In genomic region chr11:24208951-24209351, GRCm38 (mm10) we compare ENCODE assay signal across 12 mouse cellular contexts.
DNase-seq lines count a peak whose midpoint lies in the region; ATAC-seq lines count a peak whose summit lies in the region.
"Had no signal": no experiment of that assay in that cellular context is flagged by ENCODE, and none has a peak within 500 bp of the region (broad histone marks: within the 10 kb centered on the region; RNA-seq: fewer than 3 reads in every experiment).

No protein-coding gene starts in this region.

- no peak overlapping the region for H3K4me2 ChIP-seq in heart, embryonic 12.5 days
- no peak overlapping the region for H3K4me2 ChIP-seq in lung, embryonic 15.5 days
- H3K4me2 ChIP-seq in stomach, embryonic 16.5 days (ENCODE audit: low read depth, low read length), result no peak overlapping the region
- H3K4me2 ChIP-seq: neural tube, embryonic 13.5 days had no signal

- H3K9me3 ChIP-seq in heart, embryonic 12.5 days (replicated peaks), result no peaks in the 10 kb centered on the region
- no peaks in the 10 kb centered on the region for H3K9me3 ChIP-seq in lung, embryonic 15.5 days
- no peaks in the 10 kb centered on the region for H3K9me3 ChIP-seq in stomach, embryonic 16.5 days (replicated peaks; ENCODE audit: control insufficient read depth, low read length)
- H3K9me3 ChIP-seq: neural tube, embryonic 13.5 days had no signal

- ATAC-seq in heart, embryonic 12.5 days (ENCODE audit: insufficient number of reproducible peaks, low FRiP score), result 0 out of 2 replicates have a peak, but pooled peaks have one; percentile 29
- peak; percentile 88 for ATAC-seq in lung, embryonic 15.5 days (ENCODE audit: borderline replicate concordance, extremely low read depth, low FRiP score, low TSS enrichment)
- peak; percentile 67; the same call in 1 of the 2 replicates for ATAC-seq in stomach, embryonic 16.5 days (ENCODE audit: insufficient read depth, low FRiP score)
- ATAC-seq in activated CD4-positive, CD25-positive, alpha-beta regulatory T cell, adult 4 months, result no peak

- WGBS in heart, embryonic 12.5 days, result 33% methylated on average over 6 of the region's 6 CpGs
- 20% methylated on average over 6 of the region's 6 CpGs for WGBS in lung, embryonic 15.5 days
- WGBS in stomach, embryonic 16.5 days, result 37% methylated on average over 6 of the region's 6 CpGs

- intact Hi-C loops in heart, postnatal 14 days (cut with DNase I), result no loop called here

- no peak for DNase-seq in heart, postnatal 14 days
- DNase-seq in lung, postnatal 36 days, result no peak
- DNase-seq in embryo, embryonic 9.5 days (ENCODE audit: extremely low spot score), result peak; percentile 52
- no peak for DNase-seq in liver
- DNase-seq: cerebellum, adult 11-12 months; midbrain, embryonic 14.5 days had no signal

- no peak overlapping the region for H3K9ac ChIP-seq in heart, embryonic 12.5 days
- no peak overlapping the region for H3K9ac ChIP-seq in lung, embryonic 15.5 days
- H3K9ac ChIP-seq in stomach, embryonic 16.5 days (ENCODE audit: low read length), result no peak overlapping the region
- H3K9ac ChIP-seq: liver, embryonic 14.5 days; neural tube, embryonic 13.5 days had no signal

- H3K36me3 ChIP-seq in heart, embryonic 12.5 days, result no peaks in the 10 kb centered on the region
- H3K36me3 ChIP-seq in lung, embryonic 15.5 days, result no peaks in the 10 kb centered on the region
- H3K36me3 ChIP-seq in stomach, embryonic 16.5 days (ENCODE audit: control insufficient read depth, insufficient read depth, low read length), result no peaks in the 10 kb centered on the region
- H3K36me3 ChIP-seq: neural tube, embryonic 13.5 days had no signal

- no peaks in the 10 kb centered on the region for H3K27me3 ChIP-seq in heart, embryonic 12.5 days (replicated peaks)
- no peaks in the 10 kb centered on the region for H3K27me3 ChIP-seq in lung, embryonic 15.5 days
- no peaks in the 10 kb centered on the region; the same call in 1 of the 2 replicates for H3K27me3 ChIP-seq in stomach, embryonic 16.5 days (ENCODE audit: control insufficient read depth, insufficient read depth, low read length)
- H3K27me3 ChIP-seq: neural tube, embryonic 13.5 days had no signal

- no peak overlapping the region for H3K27ac ChIP-seq in heart, embryonic 12.5 days (ENCODE audit: poor library complexity, severe bottlenecking)
- H3K27ac ChIP-seq in lung, embryonic 15.5 days, result peak overlapping the region; percentile 39
- H3K27ac ChIP-seq in stomach, embryonic 16.5 days (ENCODE audit: low read length), result no peak overlapping the region
- H3K27ac ChIP-seq: liver, embryonic 14.5 days; neural tube, embryonic 13.5 days had no signal

- no peak overlapping the region for H3K4me3 ChIP-seq in heart, embryonic 12.5 days
- no peak overlapping the region for H3K4me3 ChIP-seq in lung, embryonic 15.5 days
- H3K4me3 ChIP-seq in stomach, embryonic 16.5 days (replicated peaks; ENCODE audit: low read length), result no peak overlapping the region
- H3K4me3 ChIP-seq: neural tube, embryonic 13.5 days had no signal

- peaks cover 15% of the 10 kb centered on the region for H3K4me1 ChIP-seq in heart, embryonic 12.5 days (replicated peaks)
- peaks cover 12% of the 10 kb centered on the region for H3K4me1 ChIP-seq in lung, embryonic 15.5 days
- H3K4me1 ChIP-seq in stomach, embryonic 16.5 days (ENCODE audit: control insufficient read depth, insufficient read depth, low read length), result peaks cover 9% of the 10 kb centered on the region
